Mouse (Mus musculus): ENCODE data around the gene Mcemp1. TPM values are rescaled to one million over a fixed set of nuclear protein-coding genes. Genes with fewer than 3 reads are reported as not detected.

Gene Mcemp1
- total RNA-seq, 1 experiment from 2014 or later, result 0.27 TPM

- no peak for ATAC-seq (replicated peaks; ENCODE audit: low read depth, poor library complexity, severe bottlenecking)
Observed at GRCm38 (mm10) chr8:3717321-3717954, 51.9 kb downstream of the Mcemp1 start.

- ATAC-seq (replicated peaks; ENCODE audit: low read depth, poor library complexity, severe bottlenecking), result peak; percentile 100
Observed at GRCm38 (mm10) chr8:3718559-3718958, 53.0 kb downstream of the Mcemp1 start.

Other genes with a start within 250 kb of the Mcemp1 start
- gene Pex11g, start 198.1 kb upstream of the Mcemp1 start, total RNA-seq (2017), result 1.3 and 1.4 TPM in 2 replicates
- not detected in 2 replicates for gene Tex45, start 194.9 kb upstream of the Mcemp1 start, total RNA-seq (2017)
- gene Zfp358, start 172.6 kb upstream of the Mcemp1 start, total RNA-seq (2017), result 6.2 and 8.3 TPM in 2 replicates
- gene Mcoln1, start 165.3 kb upstream of the Mcemp1 start, total RNA-seq (2017), result 26.1 and 28.9 TPM in 2 replicates
- 16.1 and 21.8 TPM in 2 replicates for gene Pnpla6, start 150.4 kb upstream of the Mcemp1 start, total RNA-seq (2017)
- 0.44 and 0.96 TPM in 2 replicates for gene C330021F23Rik, start 97.8 kb upstream of the Mcemp1 start, total RNA-seq (2017)
- 1.0 TPM in 2 replicates for gene Camsap3, start 78.5 kb upstream of the Mcemp1 start, total RNA-seq (2017)
- gene Xab2, start 44.4 kb upstream of the Mcemp1 start, total RNA-seq (2017), result 53.4 and 54.3 TPM in 2 replicates
- gene Pet100, start 44.2 kb upstream of the Mcemp1 start, total RNA-seq (2017), result 162 and 251 TPM in 2 replicates
- not detected in 2 replicates for gene Pcp2, start 40.2 kb upstream of the Mcemp1 start, total RNA-seq (2017)
- 92.9 and 112 TPM in 2 replicates for gene Stxbp2, start 34.8 kb upstream of the Mcemp1 start, total RNA-seq (2017)
- not detected in 2 replicates for gene Retn, start 10.0 kb upstream of the Mcemp1 start, total RNA-seq (2017)
- gene Fcor, start 6.6 kb downstream of the Mcemp1 start, total RNA-seq (2017), result 0.87 and 1.4 TPM in 2 replicates
- gene Trappc5, start 10.5 kb downstream of the Mcemp1 start, total RNA-seq (2017), result 34.9 and 42.9 TPM in 2 replicates
- not detected in 2 replicates for gene Fcer2a, start 28.4 kb downstream of the Mcemp1 start, total RNA-seq (2017)
- gene Clec4g, start 54.9 kb downstream of the Mcemp1 start, total RNA-seq (2017), result not detected in 2 replicates
- 0.27 and 1.2 TPM in 2 replicates for gene Cd209a, start 83.2 kb downstream of the Mcemp1 start, total RNA-seq (2017)
- gene Cd209e, start 188.6 kb downstream of the Mcemp1 start, total RNA-seq (2017), result not detected in 2 replicates
- gene Cd209d, start 212.8 kb downstream of the Mcemp1 start, total RNA-seq (2017), result not detected in 2 replicates